In the genomic region with DNA sequence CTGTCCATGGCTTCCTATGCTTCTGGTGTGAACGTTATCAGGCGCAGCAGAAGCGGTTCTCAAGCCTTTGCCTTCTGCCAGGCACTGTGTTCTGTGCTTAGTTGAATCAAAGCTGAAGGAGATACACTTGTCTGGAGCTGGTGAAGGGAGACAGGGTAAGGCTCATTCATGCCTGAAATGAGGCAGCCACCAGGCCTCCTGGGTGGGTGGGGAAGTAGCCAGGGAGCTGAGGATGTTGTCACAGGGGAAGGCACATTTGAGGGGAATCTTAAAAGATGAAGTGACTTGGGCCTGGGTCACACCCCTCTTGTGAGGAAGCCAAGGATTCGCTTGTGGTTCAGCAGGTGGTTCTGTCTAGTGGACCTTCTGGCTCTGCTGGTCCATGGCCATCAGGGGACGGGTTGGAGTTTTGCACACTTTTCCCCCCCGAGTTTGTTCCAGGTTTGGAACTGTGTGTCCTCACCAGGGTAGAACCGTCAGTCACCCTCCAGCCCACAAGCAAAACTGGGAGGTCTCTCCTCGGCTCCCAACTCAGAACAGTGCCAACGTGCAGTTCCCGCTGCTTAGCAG, we compare ENCODE assay signal across 8 mouse cellular contexts. TPM values are rescaled to one million over a fixed set of nuclear protein-coding genes. Genes with fewer than 3 reads are reported as not detected.
DNase-seq lines count a peak whose midpoint lies in the region; ATAC-seq and TF ChIP-seq lines count a peak whose summit lies in the region.

No protein-coding gene starts in this region.

- no peaks in the 10 kb centered on the region for H3K27me3 ChIP-seq in heart, embryonic 12.5 days (replicated peaks)
- no peaks in the 10 kb centered on the region for H3K27me3 ChIP-seq in CH12.LX (replicated peaks)
- no peaks in the 10 kb centered on the region for H3K27me3 ChIP-seq in forebrain, postnatal 0 days (ENCODE audit: insufficient read depth, low read length)

- in situ Hi-C loops in CH12.LX (cut with MboI; ENCODE audit: low pct_ligation_motif_present, low pct_unique_long_range_greater_than_20kb, low sequenced_read_pairs), result loop anchor here (10.0 kb wide), 2 partner anchors 108 to 148 kb away; a partner anchor contains a TSS

- H3K4me1 ChIP-seq in heart, embryonic 12.5 days (replicated peaks), result peaks cover 42% of the 10 kb centered on the region
- H3K4me1 ChIP-seq in CH12.LX (ENCODE audit: control insufficient read depth in 1 of 2, insufficient read depth in 2 of 2), result peaks cover 30 to 67% of the 10 kb centered on the region in 2 experiments
- H3K4me1 ChIP-seq in forebrain, postnatal 0 days (ENCODE audit: insufficient read depth), result peaks cover 23% of the 10 kb centered on the region; the same call in 1 of the 2 replicates

- intact Hi-C loops in heart, postnatal 25 days (cut with DNase I), result no loop called here

- H3K36me3 ChIP-seq in heart, embryonic 12.5 days, result no peaks in the 10 kb centered on the region
- peaks cover 0 to 6% of the 10 kb centered on the region in 2 experiments for H3K36me3 ChIP-seq in CH12.LX (replicated peaks in 1 of 2; ENCODE audit: control insufficient read depth in 1 of 2, insufficient read depth in 1 of 2, low read length in 1 of 2)
- H3K36me3 ChIP-seq in forebrain, postnatal 0 days (ENCODE audit: insufficient read depth), result no peaks in the 10 kb centered on the region

- TF ChIP-seq RAD21 in CH12.LX (IDR thresholded peaks at IDR 0.05; ENCODE audit: low read depth, low read length), result no peak

- no peak for DNase-seq in heart, postnatal 25 days (ENCODE audit: low spot score)
- DNase-seq in CH12.LX (ENCODE audit: extremely low read depth), result peak; percentile 21
- DNase-seq in forebrain, postnatal 0 days, result no peak
- no peak for DNase-seq in frontal cortex, postnatal 25 days (ENCODE audit: low spot score in 2 of 2)
- DNase-seq in thymus, postnatal 10 days (ENCODE audit: low spot score in 2 of 2), result no peak
- no peak for DNase-seq in adrenal gland, postnatal 14 days

- no peak for TF ChIP-seq CTCF in CH12.LX (conservative IDR thresholded peaks at IDR 0.05 in 1 of 2, IDR thresholded peaks at IDR 0.05 in 1 of 2; ENCODE audit: low read depth in 2 of 2, low read length in 2 of 2)
- TF ChIP-seq CTCF in forebrain, postnatal 0 days (IDR thresholded peaks at IDR 0.05; ENCODE audit: low read depth), result no peak

- H3K9me3 ChIP-seq in heart, embryonic 12.5 days (replicated peaks), result no peaks in the 10 kb centered on the region
- no peaks in the 10 kb centered on the region for H3K9me3 ChIP-seq in CH12.LX (replicated peaks; ENCODE audit: low read length)
- no peaks in the 10 kb centered on the region for H3K9me3 ChIP-seq in forebrain, postnatal 0 days (ENCODE audit: low read length)

- peak overlapping the region; percentile 69 for H3K4me2 ChIP-seq in heart, embryonic 12.5 days
- H3K4me2 ChIP-seq in CH12.LX (ENCODE audit: insufficient read depth, low read depth, poor library complexity, severe bottlenecking), result peak overlapping the region; percentile 57
- H3K4me2 ChIP-seq in forebrain, postnatal 0 days (ENCODE audit: low read depth), result peak overlapping the region; percentile 80

- H3K27ac ChIP-seq in heart, embryonic 12.5 days (ENCODE audit: poor library complexity, severe bottlenecking), result no peak overlapping the region
- H3K27ac ChIP-seq in CH12.LX (ENCODE audit: insufficient read depth, low read depth), result no peak overlapping the region
- no peak overlapping the region for H3K27ac ChIP-seq in forebrain, postnatal 0 days (ENCODE audit: low read depth, low read length)

- 0 out of 2 replicates have a peak overlapping the region, but pooled peaks have one; percentile 27 for H3K9ac ChIP-seq in heart, embryonic 12.5 days
- H3K9ac ChIP-seq in CH12.LX (ENCODE audit: insufficient read depth, low read depth), result no peak overlapping the region; the same call in 1 of the 2 replicates
- no peak overlapping the region for H3K9ac ChIP-seq in forebrain, postnatal 0 days

- 71% methylated on average over 10 of the region's 10 CpGs for WGBS in heart, embryonic 12.5 days
- 69% methylated on average over 10 of the region's 10 CpGs for WGBS in forebrain, postnatal 0 days

- no peak for ATAC-seq in heart, embryonic 12.5 days (ENCODE audit: insufficient number of reproducible peaks, low FRiP score)
- ATAC-seq in forebrain, postnatal 0 days, result no peak
- ATAC-seq in megakaryocyte, adult 5-6 weeks (ENCODE audit: poor library complexity, severe bottlenecking), result peak; percentile 30; the same call in 1 of the 2 replicates

- dilution Hi-C loops in CH12.LX (cut with MboI; ENCODE audit: extremely low pct_ligation_motif_present, extremely low pct_unique_long_range_greater_than_20kb, low sequenced_read_pairs), result no loop called here

- TF ChIP-seq POLR2A in CH12.LX (IDR thresholded peaks at IDR 0.05; ENCODE audit: low read depth, low read length), result no peak

- TF ChIP-seq EP300 in CH12.LX (IDR thresholded peaks at IDR 0.05; ENCODE audit: low read length), result no peak

- H3K4me3 ChIP-seq in heart, embryonic 12.5 days, result peak overlapping the region; percentile 77; the same call in 1 of the 2 replicates
- H3K4me3 ChIP-seq in CH12.LX (replicated peaks in 1 of 3; ENCODE audit: low read depth in 2 of 3, low read length in 2 of 3, poor library complexity in 1 of 3), result peak overlapping the region in 1 of 3 experiments; percentile 12
- 0 out of 2 replicates have a peak overlapping the region, but pooled peaks have one; percentile 14 for H3K4me3 ChIP-seq in forebrain, postnatal 0 days (ENCODE audit: low read depth, low read length)

- no peaks in the 10 kb centered on the region for H3K79me2 ChIP-seq in CH12.LX (replicated peaks; ENCODE audit: control insufficient read depth, extremely low read depth, insufficient read depth, poor library complexity, severe bottlenecking)

TF ChIP-seq in CH12.LX, 34 proteins besides CTCF, POLR2A, EP300 and RAD21:
- TF ChIP-seq SMC3 (IDR thresholded peaks at IDR 0.05; ENCODE audit: low read depth, low read length) (no peak), ELF1 (IDR thresholded peaks at IDR 0.05; ENCODE audit: low read depth, low read length) (no peak), PAX5 (IDR thresholded peaks at IDR 0.05; ENCODE audit: low read length) (no peak), GABPA (IDR thresholded peaks at IDR 0.05; ENCODE audit: insufficient replicate concordance, low read depth, low read length) (no peak), RCOR1 (conservative IDR thresholded peaks at IDR 0.05; ENCODE audit: low read depth, low read length) (no peak), CHD1 (IDR thresholded peaks at IDR 0.05; ENCODE audit: low read depth, low read length) (no peak), BHLHE40 (IDR thresholded peaks at IDR 0.05; ENCODE audit: low read depth, low read length) (no peak), ZKSCAN1 (IDR thresholded peaks at IDR 0.05; ENCODE audit: borderline replicate concordance, low read depth, low read length) (no peak), ZMIZ1 (IDR thresholded peaks at IDR 0.05; ENCODE audit: low read depth, low read length) (no peak), MEF2A (IDR thresholded peaks at IDR 0.05; ENCODE audit: borderline replicate concordance, low read depth, low read length) (no peak), MAFK (IDR thresholded peaks at IDR 0.05; ENCODE audit: insufficient replicate concordance, low read length) (no peak), IRF4 (IDR thresholded peaks at IDR 0.05; ENCODE audit: low read depth, low read length) (no peak), USF2 (conservative IDR thresholded peaks at IDR 0.05; ENCODE audit: low read depth, low read length) (no peak), MYC (IDR thresholded peaks at IDR 0.05; ENCODE audit: low read depth, low read length) (no peak)

RNA-seq across cellular contexts. Expression of a gene that starts 1.9 kb away (rescaled TPM):
- polyA plus RNA-seq in heart, embryonic 12.5 days (2016; fragmentation: Nextera tagmentation; extraction: Ambion mirVana), result 6.2 and 7.3 TPM in 2 replicates
- 1 to 10 TPM; 4.1 to 4.3 TPM for total RNA-seq in heart, postnatal 25 days (2021)
- total RNA-seq in CH12.LX (2012; rRNA removed) (4.6 and 5.0 TPM in 2 replicates), CH12.LX (2014; rRNA removed) (3.0 and 3.2 TPM in 2 replicates)
- 3.0 and 3.5 TPM in 2 replicates for polyA plus RNA-seq in CH12.LX (2012; ENCODE audit: insufficient read length, low read depth)
- total RNA-seq in forebrain, postnatal 0 days (2014; rRNA removed), result 12.3 and 14.6 TPM in 2 replicates
- polyA plus RNA-seq in forebrain, postnatal 0 days (2015; fragmentation: Nextera tagmentation; extraction: Ambion mirVana), result 7.2 and 9.4 TPM in 2 replicates
- total RNA-seq in megakaryocyte, adult 5-6 weeks (2015), result 17.8 and 22.7 TPM in 2 replicates
- total RNA-seq in megakaryocyte, adult 5-6 weeks (2017), result 15.2 and 16.3 TPM in 2 replicates
- 4.2 and 4.6 TPM in 2 replicates for total RNA-seq in adrenal gland, postnatal 14 days (2021)

RNA-seq across cellular contexts. Expression of a gene that starts 28.2 kb away (rescaled TPM):
- polyA plus RNA-seq in heart, embryonic 12.5 days (2016; fragmentation: Nextera tagmentation; extraction: Ambion mirVana), result 53.8 and 57.7 TPM in 2 replicates
- 10 to 100 TPM; 22.8 to 27.2 TPM for total RNA-seq in heart, postnatal 25 days (2021)
- 6.0 and 8.5 TPM in 2 replicates for total RNA-seq in CH12.LX (2012; rRNA removed)
- total RNA-seq in CH12.LX (2014; rRNA removed), result 7.9 and 8.8 TPM in 2 replicates
- polyA plus RNA-seq in CH12.LX (2012; ENCODE audit: insufficient read length, low read depth), result 19.1 and 20.3 TPM in 2 replicates
- total RNA-seq in forebrain, postnatal 0 days (2014; rRNA removed), result 15.5 and 21.8 TPM in 2 replicates
- polyA plus RNA-seq in forebrain, postnatal 0 days (2015; fragmentation: Nextera tagmentation; extraction: Ambion mirVana), result 27.3 and 37.6 TPM in 2 replicates
- 23.9 and 25.4 TPM in 2 replicates for total RNA-seq in megakaryocyte, adult 5-6 weeks (2015)
- total RNA-seq in megakaryocyte, adult 5-6 weeks (2017), result 14.4 and 15.8 TPM in 2 replicates
- total RNA-seq in adrenal gland, postnatal 14 days (2021), result 26.2 and 30.7 TPM in 2 replicates

RNA-seq across cellular contexts. Expression of a gene that starts 38.4 kb away (rescaled TPM):
- 2.2 and 3.4 TPM in 2 replicates for polyA plus RNA-seq in heart, embryonic 12.5 days (2016; fragmentation: Nextera tagmentation; extraction: Ambion mirVana)
- total RNA-seq in heart, postnatal 25 days (2021), result 10 to 100 TPM; 14.7 to 15.7 TPM
- 8.4 and 9.2 TPM in 2 replicates for total RNA-seq in CH12.LX (2012; rRNA removed)
- total RNA-seq in CH12.LX (2014; rRNA removed), result 2.8 and 3.0 TPM in 2 replicates
- 7.1 and 8.8 TPM in 2 replicates for polyA plus RNA-seq in CH12.LX (2012; ENCODE audit: insufficient read length, low read depth)
- 25.6 and 29.1 TPM in 2 replicates for total RNA-seq in forebrain, postnatal 0 days (2014; rRNA removed)
- polyA plus RNA-seq in forebrain, postnatal 0 days (2015; fragmentation: Nextera tagmentation; extraction: Ambion mirVana), result 3.7 and 4.8 TPM in 2 replicates
- total RNA-seq in megakaryocyte, adult 5-6 weeks (2015), result 14.4 and 15.1 TPM in 2 replicates
- 6.8 and 11.1 TPM in 2 replicates for total RNA-seq in megakaryocyte, adult 5-6 weeks (2017)
- 26.3 and 27.5 TPM in 2 replicates for total RNA-seq in adrenal gland, postnatal 14 days (2021)
